Mouse (Mus musculus) intestine, embryonic 14.5 days (tissue): ENCODE data around the gene 2810006K23Rik. TPM values are rescaled to one million over a fixed set of nuclear protein-coding genes. Genes with fewer than 3 reads are reported as not detected.

Experiments used
- ATAC-seq: fragments of 200-750 bp; cut with Nextera tagmentation; replicated peaks from 2 replicates; pipeline ENCODE4 v1.8.0; 2017; ENCODE audit warnings: low read depth, moderate number of reproducible peaks, moderate TSS enrichment, moderate library complexity; ENCODE audit not compliant: low FRiP score, low TSS enrichment
- DNase-seq: peaks from one replicate; pipeline ENCODE4 v3.0.0-alpha.2; 2018; ENCODE audit warnings: low spot score
- H3K27ac ChIP-seq: fragments of 300-500 bp; sonication (generic); 2 replicates; pipeline ENCODE4 v1.5.1; 2014; ENCODE audit warnings: low read depth, mild to moderate bottlenecking, control low read depth
- H3K27me3 ChIP-seq: fragments of 300-500 bp; sonication (generic); replicated peaks from 2 replicates; pipeline ENCODE4 v1.6.1; 2014; ENCODE audit warnings: low read length, control low read depth; ENCODE audit not compliant: control insufficient read depth, insufficient read depth
- H3K36me3 ChIP-seq: fragments of 300-500 bp; sonication (generic); 2 replicates; pipeline ENCODE4 v1.6.1; 2014; ENCODE audit warnings: low read length, control low read depth; ENCODE audit not compliant: control insufficient read depth, insufficient read depth
- H3K4me1 ChIP-seq: fragments of 300-500 bp; sonication (generic); replicated peaks from 2 replicates; pipeline ENCODE4 v1.6.1; 2014; ENCODE audit warnings: low read length, control low read depth, mixed read lengths; ENCODE audit not compliant: control insufficient read depth, insufficient read depth
- H3K4me2 ChIP-seq: fragments of 300-500 bp; sonication (generic); 2 replicates; pipeline ENCODE4 v1.6.1; 2014; ENCODE audit warnings: low read length
- H3K4me3 ChIP-seq: fragments of 300-500 bp; sonication (generic); 2 replicates; pipeline ENCODE4 v1.5.1; 2014; ENCODE audit warnings: low read depth, low read length, control low read depth, mixed read lengths
- H3K9ac ChIP-seq: fragments of 300-500 bp; sonication (generic); 2 replicates; pipeline ENCODE4 v1.6.1; 2014; ENCODE audit warnings: mild to moderate bottlenecking, low read length
- H3K9me3 ChIP-seq: fragments of 300-500 bp; sonication (generic); 2 replicates; pipeline ENCODE4 v1.6.1; 2016; ENCODE audit warnings: low read length, control low read depth; ENCODE audit not compliant: control insufficient read depth
- WGBS: fragments of 180-500 bp; shearing (Covaris S2); extraction: QIAGEN DNeasy Blood & Tissue Kit; methylation state at CpG from one replicate; pipeline ENCODE4 v1.1.7; 2014; 5-methylcytosine and 5-hydroxymethylcytosine counted together
- polyA plus RNA-seq: library from polyadenylated mRNA; unstranded; fragments of >200 nt; fragmentation: Nextera tagmentation; extraction: Ambion mirVana; gene quantifications from 2 replicates; pipeline ENCODE4 v1.2.1, GENCODE M21; 2014

Gene 2810006K23Rik
- polyA plus RNA-seq, 1 experiment from 2014 or later: 11.6 TPM

DNA sequence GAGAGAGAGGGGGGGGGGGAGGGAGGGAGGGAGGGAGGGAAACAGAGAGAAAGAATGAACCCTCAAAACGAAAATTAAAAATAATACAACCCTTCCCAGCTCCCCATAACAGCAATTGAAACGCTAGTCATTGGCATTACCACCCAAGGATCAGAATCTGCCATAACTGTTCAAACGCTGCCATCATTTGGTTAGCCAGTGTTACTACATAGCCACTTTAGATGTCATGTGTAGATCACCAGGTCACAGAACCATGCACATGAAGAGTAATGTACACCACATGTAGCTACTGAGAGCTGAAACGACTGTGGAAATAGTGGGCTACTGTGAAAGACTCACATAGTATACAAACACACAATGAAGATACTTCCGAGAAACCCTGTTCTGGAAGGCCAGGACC, 60.0 kb downstream of the 2810006K23Rik start:
- H3K9me3 ChIP-seq: no peaks in the 10 kb centered on the region
- ATAC-seq: no peak
- no peak for DNase-seq
- H3K27me3 ChIP-seq: no peaks in the 10 kb centered on the region
- peaks cover 92% of the 10 kb centered on the region for H3K36me3 ChIP-seq
- H3K4me2 ChIP-seq: no peak overlapping the region
- H3K27ac ChIP-seq: no peak overlapping the region
- no peak overlapping the region for H3K4me3 ChIP-seq
- WGBS: 77% methylated on average over 5 of the region's 5 CpGs
- no peak overlapping the region for H3K9ac ChIP-seq
- no peaks in the 10 kb centered on the region for H3K4me1 ChIP-seq

Other genes with a start within 250 kb of the 2810006K23Rik start
- 1.5 and 1.8 TPM in 2 replicates for gene Abcb9, start 232.3 kb upstream of the 2810006K23Rik start, polyA plus RNA-seq
- 17.1 and 18.0 TPM in 2 replicates for gene Ogfod2, start 215.8 kb upstream of the 2810006K23Rik start, polyA plus RNA-seq
- 93.8 and 99.9 TPM in 2 replicates for gene Arl6ip4, start 212.0 kb upstream of the 2810006K23Rik start, polyA plus RNA-seq
- gene Pitpnm2, start 78.3 kb upstream of the 2810006K23Rik start, polyA plus RNA-seq: 6.2 and 6.7 TPM in 2 replicates
- gene Mphosph9, start 117 bp upstream of the 2810006K23Rik start, polyA plus RNA-seq: 13.6 and 13.9 TPM in 2 replicates
- 58.7 and 59.5 TPM in 2 replicates for gene Cdk2ap1, start 35.0 kb downstream of the 2810006K23Rik start, polyA plus RNA-seq
- gene Sbno1, start 97.9 kb downstream of the 2810006K23Rik start, polyA plus RNA-seq: 92.7 and 93.5 TPM in 2 replicates
- gene Kmt5a, start 111.8 kb downstream of the 2810006K23Rik start, polyA plus RNA-seq: 52.3 and 57.7 TPM in 2 replicates
- 37.2 and 38.8 TPM in 2 replicates for gene Rilpl2, start 150.3 kb downstream of the 2810006K23Rik start, polyA plus RNA-seq
- 10.7 and 11.2 TPM in 2 replicates for gene Snrnp35, start 155.0 kb downstream of the 2810006K23Rik start, polyA plus RNA-seq
- 14.9 and 16.6 TPM in 2 replicates for gene Rilpl1, start 203.3 kb downstream of the 2810006K23Rik start, polyA plus RNA-seq
- 530 and 550 TPM in 2 replicates for gene Tmed2, start 212.6 kb downstream of the 2810006K23Rik start, polyA plus RNA-seq
- gene Ddx55, start 224.8 kb downstream of the 2810006K23Rik start, polyA plus RNA-seq: 15.2 and 16.1 TPM in 2 replicates